Mouse (Mus musculus) activated CD4-positive, CD25-positive, alpha-beta regulatory T cell (primary cell): ENCODE results near the gene Scn3b. TPM values are rescaled to one million over a fixed set of nuclear protein-coding genes. Genes with fewer than 3 reads are reported as not detected.

Experiments
- polyA plus RNA-seq, 2 experiments: library from polyadenylated mRNA; unstranded; fragments of 100-300 nt; shearing (Covaris generic); gene quantifications; one replicate each; pipeline ENCODE4 v1.2.1; 2017

Gene Scn3b
- under 1 TPM in 1 of 2 experiments, not detected in 1; 0.21 TPM for polyA plus RNA-seq

GRCm38 (mm10) chr9:40269103-40269861 lies at the start of gene Scn3b:
Gene Scn3b, plus strand, starts transcription at chr9:40269217.

Other genes starting within 250 kb of the Scn3b start
- gene Olfr981, start 247.8 kb upstream of the Scn3b start, polyA plus RNA-seq: under 1 TPM in 1 of 2 experiments, not detected in 1; 0.15 TPM
- gene Olfr982, start 195.4 kb upstream of the Scn3b start, polyA plus RNA-seq: under 1 TPM; 0.05 to 0.10 TPM
- not detected for gene Olfr983, start 175.6 kb upstream of the Scn3b start, polyA plus RNA-seq
- gene Olfr984, start 155.0 kb upstream of the Scn3b start, polyA plus RNA-seq: under 1 TPM in 1 of 2 experiments, not detected in 1; 0.33 TPM
- not detected for gene Olfr985, start 139.0 kb upstream of the Scn3b start, polyA plus RNA-seq
- not detected for gene Tmem225, start 121.1 kb upstream of the Scn3b start, polyA plus RNA-seq
- not detected for gene Olfr986, start 88.3 kb upstream of the Scn3b start, polyA plus RNA-seq
- gene Zfp202, start 76.9 kb upstream of the Scn3b start, polyA plus RNA-seq: 1 to 10 TPM; 1.6 to 3.1 TPM